Mouse (Mus musculus) heart, adult 2 months (tissue): Measurements from ENCODE around the gene Zfp768.

ENCODE experiments used
- CTCF ChIP-seq: fragments of 200-600 bp; IDR thresholded peaks from 2 replicates; pipeline ENCODE4 v1.8.1; 2022; ENCODE audit warnings: antibody characterized with exemption, mild to moderate bottlenecking, moderate library complexity
- EP300 ChIP-seq: fragments of 200-500 bp; IDR thresholded peaks from 2 replicates; pipeline ENCODE4 v1.6.1; 2011; ENCODE audit warnings: low read depth, low read length, control low read depth; ENCODE audit not compliant: insufficient read depth
- POLR2A ChIP-seq: fragments of 200-500 bp; IDR thresholded peaks from 2 replicates; pipeline ENCODE4 v1.6.1; 2011; ENCODE audit warnings: mild to moderate bottlenecking, low read depth, low read length, control low read depth; ENCODE audit not compliant: insufficient read depth

DNA sequence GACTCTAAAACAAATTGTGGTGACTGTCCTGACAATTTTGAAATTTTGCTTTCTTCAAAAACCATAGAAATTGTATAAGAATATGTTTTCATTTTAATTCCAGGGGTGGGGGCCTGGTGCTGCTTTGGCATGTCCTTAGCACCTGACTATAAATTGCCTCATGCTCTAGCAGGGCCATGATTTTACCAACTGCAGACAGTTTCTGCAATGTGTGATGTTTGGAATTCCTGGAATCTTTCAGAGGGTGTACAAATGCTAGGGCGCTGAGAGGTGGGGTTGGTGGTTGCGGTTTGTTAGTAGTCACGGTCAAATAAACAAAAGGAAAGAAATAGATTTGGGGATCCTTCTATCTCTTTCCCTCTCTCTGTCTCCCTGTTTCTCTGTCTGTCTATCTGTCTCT lies 20.9 kb upstream of the Zfp768 start:
- TF ChIP-seq POLR2A (no peak), EP300 (no peak), CTCF (no peak)
